Mouse (Mus musculus) erythroblast, embryonic 14.5 days (primary cell): Measurements from ENCODE around the gene Polr3g.

Experiments used
- GATA1 ChIP-seq: IDR thresholded peaks from 2 replicates; pipeline ENCODE4 v1.6.1; 2012; ENCODE audit warnings: low read length, inconsistent platforms, mixed read lengths
- TAL1 ChIP-seq: IDR thresholded peaks from 3 replicates; pipeline ENCODE4 v1.6.1; 2012; ENCODE audit warnings: low read length, inconsistent platforms, mixed read lengths

DNA sequence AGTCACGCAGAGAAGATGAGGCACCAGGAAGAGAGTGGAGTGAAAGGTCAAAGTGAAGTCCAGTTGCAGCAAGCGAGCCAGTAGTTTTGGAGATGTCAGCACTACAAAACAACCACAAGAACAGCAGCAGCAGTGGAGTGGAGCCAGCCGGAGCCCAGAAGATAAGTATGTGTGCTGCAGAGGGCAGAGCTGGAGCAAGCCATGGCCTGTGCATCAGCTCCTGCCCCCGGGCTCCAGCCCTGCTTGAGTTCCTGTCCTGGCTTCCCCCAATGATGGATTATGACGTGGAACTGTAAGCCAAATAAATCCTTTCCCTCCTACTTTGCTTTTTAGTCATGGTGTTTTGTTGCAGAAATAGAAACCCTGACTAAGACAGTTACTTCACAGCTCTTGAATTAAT, 26.6 kb downstream of the Polr3g start:
- TF ChIP-seq GATA1, result no peak
- no peak for TF ChIP-seq TAL1
